Mouse (Mus musculus) thymus, adult 2 months (tissue): Measurements from ENCODE around the gene Trarg1.
A peak's percentile ranks its signal among the peaks of the same experiment; 100 is the strongest.

Experiments used
- CTCF ChIP-seq: fragments of 200-500 bp; IDR thresholded peaks from 2 replicates; pipeline ENCODE4 v1.5.1; 2012; ENCODE audit warnings: mild to moderate bottlenecking, control low read depth, low read length, moderate library complexity, borderline replicate concordance; ENCODE audit not compliant: control insufficient read depth, poor library complexity, insufficient read depth; ENCODE audit errors: extremely low read depth
- POLR2A ChIP-seq: fragments of 200-500 bp; IDR thresholded peaks from 2 replicates; pipeline ENCODE4 v1.6.1; 2012; ENCODE audit warnings: mild to moderate bottlenecking, low read length, control low read depth, moderate library complexity; ENCODE audit not compliant: control insufficient read depth, poor library complexity, insufficient read depth; ENCODE audit errors: extremely low read depth

GRCm38 (mm10) chr11:76739125-76739524 is 59.5 kb downstream of the Trarg1 start:
- TF ChIP-seq POLR2A (no peak), CTCF (0 out of 2 replicates have a peak, but pooled peaks have one; percentile 30)
